Mouse (Mus musculus) lung, adult 2 months (tissue): ENCODE measurements around the gene Hoxb1.

Experiments
- CTCF ChIP-seq: fragments of 200-500 bp; IDR thresholded peaks from 2 replicates; pipeline ENCODE4 v1.5.1; 2011; ENCODE audit warnings: mild to moderate bottlenecking, low read length, control low read depth; ENCODE audit not compliant: insufficient read depth
- POLR2A ChIP-seq: fragments of 200-500 bp; IDR thresholded peaks from 2 replicates; pipeline ENCODE4 v1.6.1; 2011; ENCODE audit warnings: low read depth, mild to moderate bottlenecking, control low read depth, low read length, borderline replicate concordance; ENCODE audit errors: extremely low read depth

DNA sequence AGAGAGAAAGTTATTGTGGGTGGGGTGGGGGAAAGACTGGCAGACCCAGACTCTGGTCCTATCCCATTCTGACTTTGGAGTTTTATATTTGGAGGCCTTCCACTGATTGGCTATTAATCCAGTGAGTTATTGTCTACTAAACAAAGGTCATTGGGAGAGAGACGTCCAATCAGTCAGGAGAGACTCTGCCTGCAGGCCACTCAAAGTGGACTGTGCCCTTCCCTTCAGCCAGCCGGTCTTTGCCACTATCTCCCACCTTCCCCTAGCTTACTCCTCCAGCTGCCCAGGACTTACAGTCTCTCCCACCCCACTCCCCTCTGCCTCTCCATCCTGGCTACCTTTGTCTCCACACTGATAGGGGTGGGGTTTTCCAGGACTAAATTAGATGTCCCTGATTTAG lies 29.0 kb upstream of the Hoxb1 start:
- TF ChIP-seq CTCF (no peak), POLR2A (no peak)
